Mouse (Mus musculus) hindbrain, embryonic 15.5 days (tissue): ENCODE measurements around the gene Rnf34. TPM values are rescaled to one million over a fixed set of nuclear protein-coding genes. Genes with fewer than 3 reads are reported as not detected.

Source experiments
- ATAC-seq: fragments of 200-750 bp; cut with Nextera tagmentation; 2 replicates; pipeline ENCODE4 v1.8.0; 2017; ENCODE audit warnings: low read depth, moderate number of reproducible peaks, moderate TSS enrichment; ENCODE audit not compliant: low FRiP score
- H3K27ac ChIP-seq: fragments of 300-500 bp; sonication (generic); replicated peaks from 2 replicates; pipeline ENCODE4 v1.5.1; 2015; ENCODE audit warnings: mild to moderate bottlenecking, inconsistent platforms
- H3K27me3 ChIP-seq: fragments of 300-500 bp; sonication (generic); 2 replicates; pipeline ENCODE4 v1.6.1; 2015; ENCODE audit warnings: control low read depth, inconsistent platforms
- H3K36me3 ChIP-seq: fragments of 300-500 bp; sonication (generic); 2 replicates; pipeline ENCODE4 v1.6.1; 2015; ENCODE audit warnings: control low read depth, inconsistent platforms
- H3K4me1 ChIP-seq: fragments of 300-500 bp; sonication (generic); replicated peaks from 2 replicates; pipeline ENCODE4 v1.6.1; 2015; ENCODE audit warnings: control low read depth, inconsistent platforms
- H3K4me2 ChIP-seq: fragments of 300-500 bp; sonication (generic); 2 replicates; pipeline ENCODE4 v1.6.1; 2015; ENCODE audit warnings: moderate library complexity, mild to moderate bottlenecking, inconsistent platforms
- H3K4me3 ChIP-seq: fragments of 300-500 bp; sonication (generic); 2 replicates; pipeline ENCODE4 v1.5.1; 2015; ENCODE audit warnings: mild to moderate bottlenecking, inconsistent platforms
- H3K9ac ChIP-seq: fragments of 300-500 bp; sonication (generic); 2 replicates; pipeline ENCODE4 v1.6.1; 2015; ENCODE audit warnings: inconsistent platforms
- H3K9me3 ChIP-seq: fragments of 300-500 bp; sonication (generic); 2 replicates; pipeline ENCODE4 v1.6.1; 2016; ENCODE audit warnings: control low read depth, inconsistent platforms
- WGBS: fragments of 180-500 bp; shearing (Covaris S2); methylation state at CpG from one replicate; pipeline ENCODE4 v1.1.7; 2015; 5-methylcytosine and 5-hydroxymethylcytosine counted together
- polyA plus RNA-seq: library from polyadenylated mRNA; unstranded; fragments of >200 nt; fragmentation: Nextera tagmentation; extraction: Ambion mirVana; gene quantifications from 2 replicates; pipeline ENCODE4 v1.2.1, GENCODE M21; 2015

Gene Rnf34
- polyA plus RNA-seq, 1 experiment from 2014 or later = 45.0 TPM

- no peak overlapping the region for H3K9ac ChIP-seq
- H3K4me2 ChIP-seq = no peak overlapping the region
- H3K36me3 ChIP-seq = peaks cover 56% of the 10 kb centered on the region
- ATAC-seq = no peak
- H3K9me3 ChIP-seq = no peaks in the 10 kb centered on the region
- H3K27ac ChIP-seq = no peak overlapping the region
- H3K4me3 ChIP-seq = no peak overlapping the region
- WGBS = 68% methylated on average over 3 of the region's 3 CpGs
- no peaks in the 10 kb centered on the region for H3K27me3 ChIP-seq
- no peaks in the 10 kb centered on the region for H3K4me1 ChIP-seq
These were observed 26.8 kb downstream of the Rnf34 start for GRCm38 (mm10) chr5:122876671-122877070.

GRCm38 (mm10) chr5:122880241-122880980 is 30.6 kb downstream of the Rnf34 start:
- Histone ChIP-seq H3K27me3 (no peaks in the 10 kb centered on the region), H3K4me1 (peaks cover under 1% of the 10 kb centered on the region; the same call in 1 of the 2 replicates), H3K9me3 (no peaks in the 10 kb centered on the region), H3K36me3 (peaks cover 38% of the 10 kb centered on the region), H3K9ac (no peak overlapping the region), H3K27ac (no peak overlapping the region), H3K4me2 (no peak overlapping the region), H3K4me3 (no peak overlapping the region)
- no peak for ATAC-seq
- 95% methylated on average over 37 of the region's 37 CpGs for WGBS

GRCm38 (mm10) chr5:122881313-122881712 is 31.5 kb downstream of the Rnf34 start:
- no peaks in the 10 kb centered on the region for H3K27me3 ChIP-seq
- peaks cover 38% of the 10 kb centered on the region for H3K36me3 ChIP-seq
- ATAC-seq = peak; percentile 39; the same call in 1 of the 2 replicates
- WGBS = 57% methylated on average over 5 of the region's 5 CpGs
- H3K9me3 ChIP-seq = no peaks in the 10 kb centered on the region
- H3K4me3 ChIP-seq = no peak overlapping the region
- H3K9ac ChIP-seq = no peak overlapping the region
- H3K4me2 ChIP-seq = no peak overlapping the region
- H3K27ac ChIP-seq = no peak overlapping the region
- peaks cover 6% of the 10 kb centered on the region; the same call in 1 of the 2 replicates for H3K4me1 ChIP-seq

- no peaks in the 10 kb centered on the region for H3K27me3 ChIP-seq
- peaks cover 31% of the 10 kb centered on the region for H3K36me3 ChIP-seq
- H3K9ac ChIP-seq = no peak overlapping the region
- H3K4me2 ChIP-seq = no peak overlapping the region
- H3K27ac ChIP-seq = no peak overlapping the region
- ATAC-seq = no peak
- H3K9me3 ChIP-seq = no peaks in the 10 kb centered on the region
- H3K4me1 ChIP-seq = peaks cover 11% of the 10 kb centered on the region; the same call in 1 of the 2 replicates
- no peak overlapping the region for H3K4me3 ChIP-seq
- whole genome bisulfite sequencing = 93% methylated on average over 18 of the region's 18 CpGs
These were observed 32.6 kb downstream of the Rnf34 start for GRCm38 (mm10) chr5:122882256-122883050.

- Histone ChIP-seq H3K27me3 (no peaks in the 10 kb centered on the region), H3K9me3 (no peaks in the 10 kb centered on the region), H3K4me2 (no peak overlapping the region), H3K4me3 (no peak overlapping the region), H3K4me1 (peaks cover 18% of the 10 kb centered on the region), H3K9ac (no peak overlapping the region), H3K27ac (no peak overlapping the region), H3K36me3 (peaks cover 23% of the 10 kb centered on the region)
- WGBS = 90% methylated on average over 9 of the region's 9 CpGs
- no peak for ATAC-seq
These were observed 33.4 kb downstream of the Rnf34 start for GRCm38 (mm10) chr5:122883237-122883636.

GRCm38 (mm10) chr5:122883652-122884235 is 33.9 kb downstream of the Rnf34 start:
- H3K27me3 ChIP-seq = no peaks in the 10 kb centered on the region
- H3K4me2 ChIP-seq = no peak overlapping the region
- H3K9ac ChIP-seq = no peak overlapping the region
- peaks cover 23% of the 10 kb centered on the region for H3K4me1 ChIP-seq
- no peak overlapping the region for H3K4me3 ChIP-seq
- no peaks in the 10 kb centered on the region for H3K9me3 ChIP-seq
- ATAC-seq = no peak
- no peak overlapping the region for H3K27ac ChIP-seq
- WGBS = 52% methylated on average over 2 of the region's 2 CpGs
- H3K36me3 ChIP-seq = peaks cover 19% of the 10 kb centered on the region

GRCm38 (mm10) chr5:122884594-122885348 is 34.9 kb downstream of the Rnf34 start:
- ATAC-seq = no peak
- no peaks in the 10 kb centered on the region for H3K27me3 ChIP-seq
- H3K36me3 ChIP-seq = peaks cover 9% of the 10 kb centered on the region
- 90% methylated on average over 7 of the region's 7 CpGs for WGBS
- no peak overlapping the region for H3K9ac ChIP-seq
- peaks cover 29% of the 10 kb centered on the region for H3K4me1 ChIP-seq
- H3K4me3 ChIP-seq = no peak overlapping the region
- no peaks in the 10 kb centered on the region for H3K9me3 ChIP-seq
- H3K27ac ChIP-seq = no peak overlapping the region
- no peak overlapping the region for H3K4me2 ChIP-seq

GRCm38 (mm10) chr5:122887033-122887432 is 37.2 kb downstream of the Rnf34 start:
- no peaks in the 10 kb centered on the region for H3K36me3 ChIP-seq
- 87% methylated on average over 9 of the region's 9 CpGs for WGBS
- no peak overlapping the region for H3K4me3 ChIP-seq
- ATAC-seq = no peak
- H3K4me1 ChIP-seq = peaks cover 29% of the 10 kb centered on the region
- H3K9ac ChIP-seq = no peak overlapping the region
- H3K27ac ChIP-seq = no peak overlapping the region
- no peak overlapping the region for H3K4me2 ChIP-seq
- H3K9me3 ChIP-seq = no peaks in the 10 kb centered on the region
- no peaks in the 10 kb centered on the region for H3K27me3 ChIP-seq

GRCm38 (mm10) chr5:122887926-122888611 is 38.2 kb downstream of the Rnf34 start:
- no peak overlapping the region for H3K27ac ChIP-seq
- no peak for ATAC-seq

GRCm38 (mm10) chr5:122888612-122889214 is 38.9 kb downstream of the Rnf34 start:
- Histone ChIP-seq H3K4me1 (peaks cover 29% of the 10 kb centered on the region), H3K4me3 (no peak overlapping the region), H3K9ac (no peak overlapping the region), H3K9me3 (no peaks in the 10 kb centered on the region), H3K36me3 (no peaks in the 10 kb centered on the region), H3K4me2 (no peak overlapping the region), H3K27ac (no peak overlapping the region), H3K27me3 (no peaks in the 10 kb centered on the region)
- 90% methylated on average over 16 of the region's 16 CpGs for WGBS
- ATAC-seq = no peak

More at GRCm38 (mm10) chr5:122887926-122888611, 38.2 kb downstream of the Rnf34 start:
- Histone ChIP-seq H3K9ac (no peak overlapping the region), H3K9me3 (no peaks in the 10 kb centered on the region), H3K36me3 (no peaks in the 10 kb centered on the region), H3K4me3 (no peak overlapping the region), H3K4me1 (peaks cover 29% of the 10 kb centered on the region), H3K4me2 (no peak overlapping the region), H3K27me3 (no peaks in the 10 kb centered on the region)
- 86% methylated on average over 8 of the region's 8 CpGs for WGBS

GRCm38 (mm10) chr5:122890396-122890795 is 40.5 kb downstream of the Rnf34 start:
- Histone ChIP-seq H3K27ac (no peak overlapping the region), H3K9me3 (no peaks in the 10 kb centered on the region), H3K4me2 (no peak overlapping the region), H3K36me3 (no peaks in the 10 kb centered on the region), H3K4me1 (peaks cover 35% of the 10 kb centered on the region), H3K27me3 (no peaks in the 10 kb centered on the region), H3K9ac (no peak overlapping the region), H3K4me3 (no peak overlapping the region)
- 61% methylated on average over 2 of the region's 2 CpGs for WGBS
- ATAC-seq = no peak
